Mouse (Mus musculus): ENCODE results near the gene Gcg.

The Gcg gene

GRCm38 (mm10) chr2:62460231-62460710, 23.2 kb downstream of the Gcg start:
- DNase-seq (ENCODE audit: low spot score in 2 of 2): no peak

GRCm38 (mm10) chr2:62459241-62460174, 23.9 kb downstream of the Gcg start:
- no peak for DNase-seq (ENCODE audit: low spot score in 2 of 2)

- no peak for DNase-seq (ENCODE audit: low spot score in 2 of 2)
Measured at GRCm38 (mm10) chr2:62458070-62458469, 25.4 kb downstream of the Gcg start.

- peak in 1 of 2 experiments; percentile 30 for DNase-seq (ENCODE audit: low spot score in 2 of 2)
Measured at GRCm38 (mm10) chr2:62454991-62455390, 28.5 kb downstream of the Gcg start.

GRCm38 (mm10) chr2:62454033-62454432, 29.4 kb downstream of the Gcg start:
- peak; percentile 35 to 65 for DNase-seq (ENCODE audit: low spot score in 2 of 2)

- DNase-seq (ENCODE audit: low spot score in 2 of 2): no peak
Measured at GRCm38 (mm10) chr2:62450364-62450763, 33.1 kb downstream of the Gcg start.

- DNase-seq (ENCODE audit: low spot score in 2 of 2): no peak
Measured at GRCm38 (mm10) chr2:62449692-62450346, 33.6 kb downstream of the Gcg start.

GRCm38 (mm10) chr2:62440802-62441544, 42.5 kb downstream of the Gcg start:
- no peak for DNase-seq (ENCODE audit: low spot score in 2 of 2)

GRCm38 (mm10) chr2:62440083-62440482, 43.4 kb downstream of the Gcg start:
- no peak for DNase-seq (ENCODE audit: low spot score in 2 of 2)

- DNase-seq (ENCODE audit: low spot score in 2 of 2): no peak
Measured at GRCm38 (mm10) chr2:62431245-62431795, 52.1 kb downstream of the Gcg start.

- no peak for DNase-seq (ENCODE audit: low spot score in 2 of 2)
Measured at GRCm38 (mm10) chr2:62425941-62426340, 57.5 kb downstream of the Gcg start.
